Mouse (Mus musculus): Measurements from ENCODE around the gene Fut9. TPM values are rescaled to one million over a fixed set of nuclear protein-coding genes. Genes with fewer than 3 reads are reported as not detected.

The Fut9 gene
- polyA plus RNA-seq, 1 experiment from 2014 or later, result 0.03 TPM

GRCm38 (mm10) chr4:25664196-25664595 is 135.8 kb downstream of the Fut9 start:
- no peaks in the 10 kb centered on the region for H3K36me3 ChIP-seq (ENCODE audit: control insufficient read depth, insufficient read depth)
- no peaks in the 10 kb centered on the region for H3K27me3 ChIP-seq (ENCODE audit: control insufficient read depth, insufficient read depth, low read length)
- H3K9me3 ChIP-seq (replicated peaks; ENCODE audit: control insufficient read depth, low read length), result no peaks in the 10 kb centered on the region
- no peak overlapping the region for H3K27ac ChIP-seq (ENCODE audit: low read length)
- 56% methylated on average over 1 of the region's 1 CpGs for WGBS
- H3K4me2 ChIP-seq (ENCODE audit: low read depth, low read length), result no peak overlapping the region
- no peak overlapping the region for H3K4me3 ChIP-seq (ENCODE audit: low read length)
- H3K9ac ChIP-seq (ENCODE audit: low read length), result no peak overlapping the region
- no peaks in the 10 kb centered on the region for H3K4me1 ChIP-seq (ENCODE audit: control insufficient read depth, insufficient read depth, low read length)
- ATAC-seq (replicated peaks; ENCODE audit: extremely low read depth, insufficient read depth, low FRiP score), result no peak

- Histone ChIP-seq H3K4me3 (ENCODE audit: low read length) (no peak overlapping the region), H3K9me3 (replicated peaks; ENCODE audit: control insufficient read depth, low read length) (no peaks in the 10 kb centered on the region), H3K36me3 (ENCODE audit: control insufficient read depth, insufficient read depth) (no peaks in the 10 kb centered on the region), H3K4me2 (ENCODE audit: low read depth, low read length) (no peak overlapping the region), H3K27me3 (ENCODE audit: control insufficient read depth, insufficient read depth, low read length) (no peaks in the 10 kb centered on the region), H3K4me1 (ENCODE audit: control insufficient read depth, insufficient read depth, low read length) (no peaks in the 10 kb centered on the region), H3K27ac (ENCODE audit: low read length) (no peak overlapping the region), H3K9ac (ENCODE audit: low read length) (no peak overlapping the region)
- ATAC-seq (replicated peaks; ENCODE audit: extremely low read depth, insufficient read depth, low FRiP score), result no peak
- 67% methylated on average over 3 of the region's 3 CpGs for WGBS
Measured at GRCm38 (mm10) chr4:25661204-25661727, 138.8 kb downstream of the Fut9 start.

GRCm38 (mm10) chr4:25658792-25659191 is 141.3 kb downstream of the Fut9 start:
- Histone ChIP-seq H3K4me2 (ENCODE audit: low read depth, low read length) (no peak overlapping the region), H3K36me3 (ENCODE audit: control insufficient read depth, insufficient read depth) (no peaks in the 10 kb centered on the region), H3K27ac (ENCODE audit: low read length) (no peak overlapping the region), H3K4me3 (ENCODE audit: low read length) (no peak overlapping the region), H3K27me3 (ENCODE audit: control insufficient read depth, insufficient read depth, low read length) (no peaks in the 10 kb centered on the region), H3K9me3 (replicated peaks; ENCODE audit: control insufficient read depth, low read length) (no peaks in the 10 kb centered on the region), H3K4me1 (ENCODE audit: control insufficient read depth, insufficient read depth, low read length) (no peaks in the 10 kb centered on the region), H3K9ac (ENCODE audit: low read length) (no peak overlapping the region)
- 33% methylated on average over 3 of the region's 3 CpGs for WGBS
- ATAC-seq (replicated peaks; ENCODE audit: extremely low read depth, insufficient read depth, low FRiP score), result no peak

- Histone ChIP-seq H3K4me1 (ENCODE audit: control insufficient read depth, insufficient read depth, low read length) (no peaks in the 10 kb centered on the region), H3K27me3 (ENCODE audit: control insufficient read depth, insufficient read depth, low read length) (no peaks in the 10 kb centered on the region), H3K4me2 (ENCODE audit: low read depth, low read length) (no peak overlapping the region), H3K4me3 (ENCODE audit: low read length) (no peak overlapping the region), H3K27ac (ENCODE audit: low read length) (no peak overlapping the region), H3K9ac (ENCODE audit: low read length) (no peak overlapping the region), H3K9me3 (replicated peaks; ENCODE audit: control insufficient read depth, low read length) (no peaks in the 10 kb centered on the region), H3K36me3 (ENCODE audit: control insufficient read depth, insufficient read depth) (no peaks in the 10 kb centered on the region)
- 68% methylated on average over 3 of the region's 3 CpGs for WGBS
- ATAC-seq (replicated peaks; ENCODE audit: extremely low read depth, insufficient read depth, low FRiP score), result no peak
Measured at GRCm38 (mm10) chr4:25651902-25652301, 148.1 kb downstream of the Fut9 start.

DNA sequence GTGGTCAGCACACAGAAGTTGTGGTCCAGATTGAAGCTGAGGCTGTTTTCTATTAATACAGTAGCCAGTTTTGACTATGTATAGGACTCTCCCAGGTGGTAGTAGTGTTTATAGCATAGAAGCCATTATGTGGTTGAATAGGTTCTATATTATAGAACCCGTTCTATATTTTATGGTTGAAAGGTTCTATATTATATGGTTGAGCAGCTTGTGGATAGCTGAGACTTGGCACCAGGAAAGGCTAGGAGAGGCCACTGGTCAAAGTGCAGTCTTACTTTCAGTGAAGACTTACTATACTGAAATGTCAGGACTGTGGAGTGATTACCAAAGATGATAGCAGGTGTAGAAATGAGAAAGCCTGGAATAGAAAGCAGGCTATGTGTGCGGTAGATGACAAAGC is 151.9 kb downstream of the Fut9 start:
- H3K27ac ChIP-seq (ENCODE audit: low read length), result no peak overlapping the region
- WGBS, result 81% methylated on average over 2 of the region's 2 CpGs
- ATAC-seq (replicated peaks; ENCODE audit: extremely low read depth, insufficient read depth, low FRiP score), result no peak
- no peaks in the 10 kb centered on the region for H3K9me3 ChIP-seq (replicated peaks; ENCODE audit: control insufficient read depth, low read length)
- H3K4me2 ChIP-seq (ENCODE audit: low read depth, low read length), result no peak overlapping the region
- no peaks in the 10 kb centered on the region for H3K4me1 ChIP-seq (ENCODE audit: control insufficient read depth, insufficient read depth, low read length)
- no peak overlapping the region for H3K4me3 ChIP-seq (ENCODE audit: low read length)
- no peak overlapping the region for H3K9ac ChIP-seq (ENCODE audit: low read length)
- H3K36me3 ChIP-seq (ENCODE audit: control insufficient read depth, insufficient read depth), result no peaks in the 10 kb centered on the region
- no peaks in the 10 kb centered on the region for H3K27me3 ChIP-seq (ENCODE audit: control insufficient read depth, insufficient read depth, low read length)

- Histone ChIP-seq H3K4me3 (ENCODE audit: low read length) (no peak overlapping the region), H3K4me1 (ENCODE audit: control insufficient read depth, insufficient read depth, low read length) (no peaks in the 10 kb centered on the region), H3K27me3 (ENCODE audit: control insufficient read depth, insufficient read depth, low read length) (no peaks in the 10 kb centered on the region), H3K9me3 (replicated peaks; ENCODE audit: control insufficient read depth, low read length) (no peaks in the 10 kb centered on the region), H3K9ac (ENCODE audit: low read length) (no peak overlapping the region), H3K27ac (ENCODE audit: low read length) (no peak overlapping the region), H3K36me3 (ENCODE audit: control insufficient read depth, insufficient read depth) (no peaks in the 10 kb centered on the region), H3K4me2 (ENCODE audit: low read depth, low read length) (no peak overlapping the region)
- WGBS, result 67% methylated on average over 1 of the region's 1 CpGs
- ATAC-seq (replicated peaks; ENCODE audit: extremely low read depth, insufficient read depth, low FRiP score), result no peak
Measured at GRCm38 (mm10) chr4:25647593-25647992, 152.5 kb downstream of the Fut9 start.

DNA sequence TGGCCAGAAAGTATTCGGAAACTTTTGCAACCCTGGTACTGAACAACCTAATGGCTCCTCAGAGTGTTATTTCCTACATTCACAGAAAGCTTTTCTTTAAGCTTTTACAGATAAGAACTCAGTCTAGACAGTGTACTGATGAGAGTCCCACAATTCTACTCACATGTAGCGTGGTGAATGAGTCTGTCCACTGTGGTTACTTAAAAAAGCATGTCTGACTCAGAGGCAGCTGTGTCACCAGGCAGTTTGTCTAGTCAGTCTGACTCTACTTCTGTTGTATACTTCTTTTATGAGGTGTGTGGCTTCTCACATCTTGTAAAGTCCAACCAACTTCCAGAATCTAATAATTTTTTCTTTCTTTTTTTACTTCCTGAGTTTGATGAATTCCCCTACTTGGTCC is 154.5 kb downstream of the Fut9 start:
- Histone ChIP-seq H3K36me3 (ENCODE audit: control insufficient read depth, insufficient read depth) (no peaks in the 10 kb centered on the region), H3K4me3 (ENCODE audit: low read length) (no peak overlapping the region), H3K4me2 (ENCODE audit: low read depth, low read length) (no peak overlapping the region), H3K27ac (ENCODE audit: low read length) (no peak overlapping the region), H3K9ac (ENCODE audit: low read length) (no peak overlapping the region), H3K4me1 (ENCODE audit: control insufficient read depth, insufficient read depth, low read length) (no peaks in the 10 kb centered on the region), H3K9me3 (replicated peaks; ENCODE audit: control insufficient read depth, low read length) (no peaks in the 10 kb centered on the region), H3K27me3 (ENCODE audit: control insufficient read depth, insufficient read depth, low read length) (no peaks in the 10 kb centered on the region)
- WGBS, result 60% methylated on average over 2 of the region's 2 CpGs
- ATAC-seq (replicated peaks; ENCODE audit: extremely low read depth, insufficient read depth, low FRiP score), result no peak

GRCm38 (mm10) chr4:25641993-25642392 is 158.1 kb downstream of the Fut9 start:
- 79% methylated on average over 4 of the region's 4 CpGs for WGBS
- H3K4me3 ChIP-seq (ENCODE audit: low read length), result no peak overlapping the region
- no peak overlapping the region for H3K9ac ChIP-seq (ENCODE audit: low read length)
- no peaks in the 10 kb centered on the region for H3K4me1 ChIP-seq (ENCODE audit: control insufficient read depth, insufficient read depth, low read length)
- H3K9me3 ChIP-seq (replicated peaks; ENCODE audit: control insufficient read depth, low read length), result no peaks in the 10 kb centered on the region
- no peak overlapping the region for H3K27ac ChIP-seq (ENCODE audit: low read length)
- H3K27me3 ChIP-seq (ENCODE audit: control insufficient read depth, insufficient read depth, low read length), result no peaks in the 10 kb centered on the region
- no peaks in the 10 kb centered on the region for H3K36me3 ChIP-seq (ENCODE audit: control insufficient read depth, insufficient read depth)
- no peak for ATAC-seq (replicated peaks; ENCODE audit: extremely low read depth, insufficient read depth, low FRiP score)
- no peak overlapping the region for H3K4me2 ChIP-seq (ENCODE audit: low read depth, low read length)

GRCm38 (mm10) chr4:25633262-25633661 is 166.8 kb downstream of the Fut9 start:
- no peaks in the 10 kb centered on the region for H3K9me3 ChIP-seq (replicated peaks; ENCODE audit: control insufficient read depth, low read length)

GRCm38 (mm10) chr4:25628113-25628512 is 171.9 kb downstream of the Fut9 start:
- 70% methylated on average over 5 of the region's 5 CpGs for WGBS
- no peak overlapping the region for H3K4me2 ChIP-seq (ENCODE audit: low read depth, low read length)

More at GRCm38 (mm10) chr4:25633262-25633661, 166.8 kb downstream of the Fut9 start:
- WGBS, result 80% methylated on average over 2 of the region's 2 CpGs
- H3K36me3 ChIP-seq (ENCODE audit: control insufficient read depth, insufficient read depth), result no peaks in the 10 kb centered on the region
- H3K9ac ChIP-seq (ENCODE audit: low read length), result no peak overlapping the region
- no peak overlapping the region for H3K4me3 ChIP-seq (ENCODE audit: low read length)
- no peak overlapping the region for H3K4me2 ChIP-seq (ENCODE audit: low read depth, low read length)
- H3K27me3 ChIP-seq (ENCODE audit: control insufficient read depth, insufficient read depth, low read length), result no peaks in the 10 kb centered on the region
- H3K4me1 ChIP-seq (ENCODE audit: control insufficient read depth, insufficient read depth, low read length), result no peaks in the 10 kb centered on the region
- H3K27ac ChIP-seq (ENCODE audit: low read length), result no peak overlapping the region
- ATAC-seq (replicated peaks; ENCODE audit: extremely low read depth, insufficient read depth, low FRiP score), result no peak

More at GRCm38 (mm10) chr4:25628113-25628512, 171.9 kb downstream of the Fut9 start:
- Histone ChIP-seq H3K27ac (ENCODE audit: low read length) (no peak overlapping the region), H3K4me1 (ENCODE audit: control insufficient read depth, insufficient read depth, low read length) (no peaks in the 10 kb centered on the region), H3K36me3 (ENCODE audit: control insufficient read depth, insufficient read depth) (no peaks in the 10 kb centered on the region), H3K9me3 (replicated peaks; ENCODE audit: control insufficient read depth, low read length) (no peaks in the 10 kb centered on the region), H3K27me3 (ENCODE audit: control insufficient read depth, insufficient read depth, low read length) (no peaks in the 10 kb centered on the region), H3K4me3 (ENCODE audit: low read length) (no peak overlapping the region), H3K9ac (ENCODE audit: low read length) (no peak overlapping the region)
- ATAC-seq (replicated peaks; ENCODE audit: extremely low read depth, insufficient read depth, low FRiP score), result no peak

All from heart, embryonic 16.5 days (tissue).